Mouse (Mus musculus) brain, embryonic 14.5 days (tissue): Measurements from ENCODE around the gene Gfod2. TPM values are rescaled to one million over a fixed set of nuclear protein-coding genes. Genes with fewer than 3 reads are reported as not detected.
A peak's percentile ranks its signal among the peaks of the same experiment; 100 is the strongest.

Experiments used
- DNase-seq: peaks from one replicate; pipeline ENCODE4 v3.0.0-alpha.2; 2011; ENCODE audit warnings: low read depth
- CTCF ChIP-seq: fragments of 200-500 bp; IDR thresholded peaks from 2 replicates; pipeline ENCODE4 v1.5.1; 2012; ENCODE audit warnings: inconsistent platforms, mild to moderate bottlenecking, moderate library complexity, borderline replicate concordance; ENCODE audit not compliant: insufficient read depth, insufficient read length; ENCODE audit errors: extremely low read depth
- POLR2A ChIP-seq: fragments of 200-500 bp; IDR thresholded peaks from 2 replicates; pipeline ENCODE4 v1.6.1; 2012; ENCODE audit warnings: mild to moderate bottlenecking, inconsistent platforms, borderline replicate concordance; ENCODE audit not compliant: poor library complexity, insufficient read depth, insufficient read length, severe bottlenecking; ENCODE audit errors: extremely low read depth
- polyA plus RNA-seq: library from polyadenylated mRNA; depleted of rRNA; stranded (reverse); fragments of >200 nt; gene quantifications from 2 replicates; pipeline ENCODE4 v1.2.3, GENCODE M21; 2012; rRNA removed

Gene Gfod2
- 56.1 and 62.6 TPM in 2 replicates for polyA plus RNA-seq

DNA sequence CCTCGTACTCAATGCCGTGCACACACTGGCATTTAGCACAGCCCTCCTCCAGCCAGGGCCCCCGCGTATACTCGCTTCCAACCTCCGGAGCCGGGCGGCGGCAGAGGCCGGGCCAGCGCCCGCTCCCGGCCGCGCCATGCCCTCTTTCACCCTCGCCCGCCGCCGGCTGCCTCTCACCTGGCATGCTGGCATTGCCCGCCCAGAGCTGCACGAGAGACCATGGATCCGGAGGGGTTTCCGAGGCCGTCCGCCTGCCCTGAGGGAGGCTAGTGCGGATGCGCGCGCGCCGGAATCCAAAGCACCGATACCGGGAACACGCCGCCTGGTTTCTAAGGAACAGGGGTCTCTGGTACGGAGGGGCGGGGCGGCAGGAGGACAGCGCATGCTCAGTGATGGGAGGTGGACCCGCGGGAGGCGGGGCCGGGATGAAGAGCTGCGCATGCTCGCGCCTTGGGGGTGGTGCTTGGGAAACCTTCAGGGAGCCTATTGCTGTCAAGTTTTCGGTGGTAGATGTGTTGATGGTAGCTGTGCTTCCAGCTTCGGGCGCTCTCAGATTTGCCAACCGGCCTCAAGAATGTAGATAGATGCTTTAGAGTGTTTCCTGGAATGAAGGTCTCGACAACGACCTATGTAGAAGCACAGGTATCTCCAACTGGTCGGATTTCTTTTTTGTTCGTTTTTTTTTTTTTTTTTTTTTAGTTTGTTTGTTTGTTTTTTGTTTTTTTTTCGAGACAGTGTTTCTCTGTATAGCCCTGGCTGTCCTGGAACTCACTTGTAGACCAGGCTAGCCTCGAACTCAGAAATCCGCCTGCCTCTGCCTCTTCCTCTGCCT lies at the start of gene Gfod2:
Gene Gfod2, minus strand, starts transcription at position 388 of the 832 bp plus-strand sequence.
- peak; percentile 98 for DNase-seq
- no peak for TF ChIP-seq CTCF
- no peak for TF ChIP-seq POLR2A

DNA sequence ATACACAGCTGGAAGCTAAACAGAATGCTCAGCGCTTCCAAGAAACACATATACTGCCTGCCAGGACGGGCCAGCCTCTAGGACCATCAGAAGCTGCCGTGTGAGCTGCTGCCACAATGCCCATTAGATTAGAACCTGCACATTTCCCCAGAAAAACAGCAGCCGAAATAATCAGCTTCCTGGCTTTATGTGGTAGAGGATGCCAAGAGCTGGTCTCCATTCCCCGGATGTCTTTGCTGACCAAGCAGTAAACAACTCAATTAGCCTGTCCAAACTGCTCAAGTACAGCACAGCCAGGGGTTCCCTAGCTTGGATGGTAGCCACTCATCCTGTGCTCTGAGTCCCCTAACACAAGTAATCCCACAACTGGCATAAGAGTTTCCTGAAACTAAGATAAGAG lies 49.3 kb upstream of the Gfod2 start:
- no peak for TF ChIP-seq POLR2A
- DNase-seq: no peak

DNA sequence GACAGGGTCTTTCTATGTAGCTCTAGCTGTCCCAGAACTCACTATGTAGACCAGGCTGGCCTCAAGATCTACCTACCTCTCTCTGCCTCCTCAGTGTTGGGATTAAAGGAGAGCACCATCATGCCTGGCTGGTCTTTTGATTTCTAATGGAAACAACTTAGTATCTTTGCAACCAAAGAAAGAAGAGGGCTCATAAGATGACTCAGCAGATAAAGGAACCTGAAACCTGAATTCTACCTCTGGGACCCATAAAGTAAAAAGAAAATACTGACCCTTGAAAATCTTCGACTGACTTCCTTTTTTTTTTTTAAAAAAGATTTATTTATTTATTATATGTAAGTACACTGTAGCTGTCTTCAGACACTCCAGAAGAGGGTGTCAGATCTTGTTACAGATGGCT lies 47.5 kb upstream of the Gfod2 start:
- no peak for TF ChIP-seq CTCF
- TF ChIP-seq POLR2A: no peak
- no peak for DNase-seq

DNA sequence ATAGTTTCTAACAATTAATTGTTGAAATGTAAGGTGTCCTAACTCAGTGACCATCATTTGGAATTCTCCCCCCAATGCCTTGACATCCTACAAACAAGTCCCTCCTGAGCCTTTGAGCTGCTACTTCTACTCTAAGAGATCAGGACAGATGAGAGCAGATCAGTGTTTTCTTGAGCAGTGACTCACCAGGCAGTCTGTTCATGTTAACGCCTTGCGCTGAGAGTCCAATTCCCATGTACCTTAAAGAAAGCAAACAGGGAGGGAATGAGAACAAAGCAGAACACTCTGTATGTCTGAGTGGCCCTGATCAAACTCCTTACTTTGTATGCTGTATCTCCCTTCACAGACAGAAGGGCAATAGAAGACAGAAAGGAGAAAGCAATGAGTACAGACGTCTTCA lies 46.9 kb upstream of the Gfod2 start:
- TF ChIP-seq POLR2A: no peak
- DNase-seq: no peak

DNA sequence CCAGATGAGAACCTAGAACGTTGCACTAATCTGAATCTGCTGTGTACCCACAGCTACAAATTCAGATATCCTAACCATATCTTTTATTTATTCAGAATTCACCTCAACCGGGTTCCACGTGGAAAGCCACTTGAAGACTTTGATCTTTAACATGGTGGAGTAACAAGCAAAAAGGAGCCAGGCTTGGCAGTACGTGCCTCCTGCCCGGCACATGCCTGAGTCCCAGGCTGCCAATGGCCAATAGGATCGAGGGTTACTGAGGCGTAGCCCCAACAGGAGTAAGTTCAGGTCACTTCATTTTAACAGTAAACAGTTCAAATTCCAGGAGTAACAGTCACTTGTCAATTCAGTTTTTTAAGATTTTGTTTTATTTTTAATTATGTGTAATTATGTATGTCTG lies 46.3 kb upstream of the Gfod2 start:
- DNase-seq: no peak
- no peak for TF ChIP-seq POLR2A
- no peak for TF ChIP-seq CTCF

DNA sequence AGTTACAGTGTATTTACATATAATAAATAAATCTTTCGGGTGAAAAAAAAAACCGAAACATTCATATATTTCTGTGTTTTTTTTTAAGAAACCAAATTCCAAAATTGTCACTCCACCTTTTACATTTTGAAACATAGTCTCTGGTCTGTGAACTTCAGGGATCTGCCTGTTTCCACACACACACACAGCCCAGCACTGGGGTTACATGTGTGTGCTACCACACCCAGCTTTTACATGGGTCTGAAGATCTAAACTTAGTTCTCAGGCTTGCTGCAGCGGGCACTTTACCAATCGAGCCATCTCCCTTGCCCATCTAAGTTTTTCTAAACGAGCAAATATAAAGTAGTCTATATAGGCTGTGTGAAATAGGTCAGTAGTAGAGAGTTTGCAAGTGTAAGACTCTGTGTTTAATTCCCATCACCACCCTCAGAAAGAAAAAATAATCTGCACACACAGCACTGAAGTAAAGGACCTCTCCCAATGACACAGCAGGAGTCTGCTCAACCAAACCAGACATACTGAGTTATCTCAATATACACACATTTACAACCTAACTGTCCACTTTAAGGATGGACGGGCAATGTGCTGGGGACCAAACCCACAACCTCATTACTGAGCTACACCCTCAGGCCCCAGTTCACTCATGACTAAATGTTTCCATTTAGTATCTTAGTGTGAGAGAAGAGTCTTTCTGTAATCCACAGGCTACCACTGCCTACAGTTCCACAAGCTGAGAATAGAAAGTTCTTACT lies 42.9 kb upstream of the Gfod2 start:
- TF ChIP-seq POLR2A (no peak), CTCF (no peak)
- DNase-seq: no peak

DNA sequence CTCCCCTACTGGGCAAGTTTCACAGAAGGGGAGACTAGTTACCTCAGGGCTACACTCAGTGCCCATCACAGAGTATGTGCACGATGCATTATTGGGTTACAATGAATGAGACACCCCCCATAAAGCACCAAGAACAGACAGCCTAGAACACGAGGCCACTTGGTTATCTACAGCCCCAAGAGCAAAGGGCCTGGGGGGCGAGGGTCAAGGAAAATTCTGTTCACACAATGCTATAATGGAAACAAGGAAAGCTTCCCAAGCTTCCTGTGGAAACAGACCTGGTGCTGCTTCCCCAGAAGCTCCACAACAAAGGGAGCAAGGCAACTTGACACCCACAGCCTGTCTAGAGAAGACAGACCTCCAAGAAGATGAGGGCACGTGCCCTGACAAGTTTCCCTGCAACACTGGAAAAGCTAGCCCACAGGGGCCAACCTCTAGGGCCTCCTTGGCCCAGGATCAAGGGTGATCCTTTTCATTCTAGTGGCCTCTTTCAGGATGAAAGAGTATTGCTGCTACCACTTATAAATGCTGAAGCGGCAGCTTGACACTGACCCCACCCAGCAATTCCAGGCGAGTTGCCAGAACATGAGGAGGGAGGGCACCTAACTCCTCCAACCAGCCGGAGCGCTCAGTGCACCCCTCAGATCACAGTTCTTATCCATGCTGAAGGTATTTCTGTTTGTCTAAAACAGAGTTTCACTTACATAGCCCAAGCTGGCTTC lies 40.8 kb upstream of the Gfod2 start:
- DNase-seq: peak; percentile 85
- TF ChIP-seq CTCF: no peak
- no peak for TF ChIP-seq POLR2A

DNA sequence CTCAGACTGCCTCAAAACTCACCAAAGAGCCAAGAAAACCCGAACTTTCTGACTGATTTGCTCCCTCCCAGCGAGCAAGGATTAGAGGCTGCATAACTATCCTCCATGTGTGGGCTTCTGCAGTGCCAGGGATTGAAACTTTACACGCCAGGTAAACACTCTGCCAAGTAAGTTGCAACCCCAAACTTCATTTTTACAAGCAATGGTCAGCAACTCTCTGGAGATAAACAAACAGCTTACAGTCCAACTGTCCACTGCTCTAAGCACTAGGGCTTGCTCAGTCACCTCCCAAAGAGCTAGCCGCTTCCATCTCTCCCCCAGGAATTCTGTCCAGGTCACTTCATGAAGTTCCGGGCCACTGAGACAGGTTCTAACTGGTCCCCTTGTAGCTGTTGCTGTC lies 39.9 kb upstream of the Gfod2 start:
- TF ChIP-seq POLR2A (no peak), CTCF (no peak)

DNA sequence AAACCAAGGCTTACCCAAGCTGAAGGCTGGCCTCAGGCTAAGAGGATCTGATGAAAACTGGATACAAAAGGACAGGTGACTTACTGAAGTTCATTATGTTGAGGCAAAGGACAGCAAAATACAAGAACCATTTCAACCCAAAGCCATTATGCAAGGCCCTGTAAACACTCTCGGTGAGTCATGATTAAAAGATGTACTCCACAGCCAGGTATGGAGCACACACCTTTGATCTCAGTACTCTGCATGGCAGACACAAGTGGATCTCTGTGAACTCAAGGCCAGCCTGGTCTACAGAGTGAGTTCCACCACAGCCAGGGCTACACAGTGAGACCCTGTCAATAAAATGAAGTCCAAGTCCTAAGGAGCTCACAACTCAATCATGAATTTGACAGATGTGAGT lies 37.3 kb upstream of the Gfod2 start:
- no peak for DNase-seq
- TF ChIP-seq POLR2A (no peak), CTCF (no peak)

More for the DNA sequence above, 39.9 kb upstream of the Gfod2 start:
- no peak for DNase-seq

DNA sequence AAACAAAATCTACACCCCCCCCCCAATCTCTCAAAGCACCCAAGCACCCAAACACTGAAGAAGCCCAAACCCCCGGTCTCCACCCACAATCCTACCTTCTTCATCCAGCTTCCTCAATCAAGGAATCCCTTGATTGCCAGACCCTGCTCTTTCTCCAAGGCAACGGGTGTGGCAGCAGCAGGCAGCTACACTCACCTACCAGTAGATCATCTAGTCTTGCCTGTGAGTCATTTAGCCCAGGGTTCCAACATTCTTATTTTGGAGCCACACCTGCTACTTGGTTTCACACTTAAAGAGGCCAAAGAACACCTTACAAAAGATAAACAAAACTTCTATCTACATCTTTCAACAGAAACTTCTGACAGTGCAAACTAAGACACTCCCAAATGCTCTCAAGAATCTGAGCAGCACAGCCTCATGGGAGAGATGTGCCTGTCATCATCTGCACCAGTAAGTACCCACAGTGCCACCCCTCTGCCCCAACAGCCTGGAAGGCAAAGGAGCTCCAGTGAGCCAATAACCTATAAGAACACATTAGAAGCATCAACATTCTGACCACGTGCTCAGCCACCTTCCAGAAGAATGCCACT lies 35.6 kb upstream of the Gfod2 start:
- TF ChIP-seq POLR2A: no peak
- TF ChIP-seq CTCF: no peak
- no peak for DNase-seq

DNA sequence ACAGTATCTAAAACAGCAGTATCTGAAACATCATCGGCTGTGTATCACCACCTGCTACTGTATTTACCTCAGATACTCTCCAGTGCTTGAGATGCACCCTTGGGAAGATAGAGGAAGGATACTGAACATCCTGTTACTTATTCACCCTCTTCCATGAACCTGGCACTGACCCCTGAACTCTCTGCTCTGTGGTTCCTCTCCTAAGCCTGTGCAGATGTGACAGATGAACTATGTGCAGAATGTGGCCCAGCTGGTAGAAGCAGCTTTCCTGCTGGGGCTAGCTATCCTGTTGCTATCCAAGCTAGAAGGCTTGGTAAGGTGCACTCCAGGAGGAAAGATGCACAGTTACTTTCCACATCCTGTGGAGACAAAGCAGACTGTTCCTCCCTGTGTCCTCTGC lies 34.9 kb upstream of the Gfod2 start:
- no peak for DNase-seq
- TF ChIP-seq POLR2A (no peak), CTCF (no peak)

DNA sequence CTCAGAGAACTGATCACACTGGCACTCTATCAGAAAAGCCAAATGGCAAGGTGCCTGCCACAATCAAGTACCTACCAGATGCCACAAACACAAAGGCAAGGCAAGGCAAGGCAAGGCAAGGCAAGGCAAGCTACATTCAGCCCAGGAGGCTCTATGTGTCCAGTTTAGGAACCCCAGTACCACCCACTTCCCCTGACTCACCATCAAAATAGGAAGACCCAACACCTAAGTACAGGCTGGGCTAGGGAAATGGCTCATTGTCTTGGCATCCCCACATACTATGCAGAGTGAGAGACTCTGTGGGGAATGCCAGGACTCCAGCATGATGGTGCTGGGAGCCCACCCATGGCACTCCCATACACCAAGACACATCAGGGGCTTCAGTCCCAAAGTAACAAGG lies 31.2 kb upstream of the Gfod2 start:
- no peak for TF ChIP-seq CTCF
- no peak for TF ChIP-seq POLR2A
- no peak for DNase-seq

DNA sequence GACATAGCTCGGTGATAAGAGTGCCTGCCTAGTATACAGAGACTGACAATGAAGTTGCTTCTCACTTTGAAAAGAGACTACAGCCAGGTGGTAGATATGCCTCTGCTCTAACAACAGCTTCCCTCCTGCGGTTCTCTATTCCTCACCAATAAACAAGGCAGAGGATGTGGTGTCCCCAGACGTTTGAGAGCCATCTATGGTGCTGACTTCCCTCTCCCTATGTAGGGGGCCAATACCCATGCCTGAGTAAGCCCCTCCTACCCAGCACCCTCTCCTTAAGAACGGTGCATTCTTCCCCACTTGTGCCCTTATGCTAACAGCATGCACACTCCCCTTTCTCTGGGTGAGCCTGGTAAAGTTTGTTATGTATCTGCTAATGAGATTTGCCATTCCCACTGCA lies 30.5 kb upstream of the Gfod2 start:
- no peak for TF ChIP-seq POLR2A
- no peak for TF ChIP-seq CTCF
- DNase-seq: no peak

DNA sequence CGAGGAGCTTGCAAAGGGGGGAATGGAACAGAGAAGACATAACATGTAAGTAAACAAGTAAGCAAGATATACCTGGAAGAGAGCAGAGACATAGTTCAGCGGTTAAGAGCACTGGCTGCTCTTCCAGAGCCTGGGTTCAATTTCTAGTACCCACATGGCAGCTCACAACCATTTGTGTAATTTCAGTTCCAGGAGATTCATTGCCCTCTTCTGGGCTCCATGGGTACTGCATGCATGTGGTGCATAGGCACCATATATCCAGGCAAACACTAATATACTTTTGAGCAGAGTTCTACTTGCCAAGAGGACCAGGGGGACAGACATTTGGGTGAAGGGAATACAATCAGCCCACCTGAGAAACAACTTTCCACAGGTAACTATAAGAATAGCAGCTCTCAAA lies 29.8 kb upstream of the Gfod2 start:
- peak; percentile 60; the same call in 1 of the 2 replicates for TF ChIP-seq CTCF
- TF ChIP-seq POLR2A: no peak
- DNase-seq: peak; percentile 43

DNA sequence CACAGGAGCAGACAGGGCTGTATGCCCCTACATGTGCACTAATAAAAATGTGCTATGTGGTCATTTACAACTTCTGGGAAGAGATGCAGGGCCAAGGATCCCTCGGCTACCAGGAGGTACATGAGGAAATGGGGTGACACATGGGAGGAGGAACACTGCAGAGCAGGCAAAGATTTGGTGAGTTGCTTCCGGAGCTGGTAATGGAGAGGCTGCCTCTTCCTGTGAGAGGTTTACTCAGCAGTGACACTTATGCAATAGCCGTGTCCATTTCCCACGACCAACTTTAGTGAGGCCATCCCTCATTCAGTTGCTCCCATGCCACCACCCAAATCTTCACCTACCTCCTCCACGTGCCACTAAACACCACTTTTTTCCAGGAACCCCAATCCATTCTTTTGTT lies 21.8 kb upstream of the Gfod2 start:
- DNase-seq: no peak
- TF ChIP-seq POLR2A (no peak), CTCF (no peak)
